In genomic region chr17:24213186-24213585, GRCm38 (mm10) we compare ENCODE assay signal across 19 mouse cellular contexts. TPM values are rescaled to one million over a fixed set of nuclear protein-coding genes. Genes with fewer than 3 reads are reported as not detected.
A peak's percentile ranks its signal among the peaks of the same experiment; 100 is the strongest.
DNase-seq lines count a peak whose midpoint lies in the region; ATAC-seq and TF ChIP-seq lines count a peak whose summit lies in the region.
"Had no signal": no experiment of that assay in that cellular context is flagged by ENCODE, and none has a peak within 500 bp of the region (broad histone marks: within the 10 kb centered on the region; RNA-seq: fewer than 3 reads in every experiment).

No protein-coding gene starts in this region.

- no peak overlapping the region for H3K4me3 ChIP-seq in liver, adult 2 months (ENCODE audit: insufficient read depth, low read depth, low read length)
- H3K4me3 ChIP-seq in liver, embryonic 11.5 days (ENCODE audit: low read depth, low read length): no peak overlapping the region
- no peak overlapping the region for H3K4me3 ChIP-seq in brown adipose tissue, adult 24 weeks (ENCODE audit: insufficient read depth, low read depth, low read length)
- no peak overlapping the region for H3K4me3 ChIP-seq in intestine, embryonic 15.5 days (replicated peaks)
- no peak overlapping the region for H3K4me3 ChIP-seq in heart, embryonic 11.5 days (ENCODE audit: low read depth, low read length)
- no peak overlapping the region for H3K4me3 ChIP-seq in forebrain, embryonic 16.5 days (replicated peaks; ENCODE audit: low read length)
- H3K4me3 ChIP-seq: heart, embryonic 13.5 days had no signal

- no peak for TF ChIP-seq POLR2A in liver, adult 2 months (IDR thresholded peaks at IDR 0.05; ENCODE audit: extremely low read depth, insufficient read depth, low read length)

- H3K4me2 ChIP-seq in liver, embryonic 11.5 days: no peak overlapping the region
- no peak overlapping the region for H3K4me2 ChIP-seq in intestine, embryonic 15.5 days (replicated peaks)
- H3K4me2 ChIP-seq in heart, embryonic 11.5 days: no peak overlapping the region
- no peak overlapping the region for H3K4me2 ChIP-seq in forebrain, embryonic 16.5 days (ENCODE audit: low read length)

- 32% methylated on average over 6 of the region's 6 CpGs for WGBS in liver, adult 2 months
- 72% methylated on average over 6 of the region's 6 CpGs for WGBS in liver, embryonic 11.5 days
- 51% methylated on average over 6 of the region's 6 CpGs for WGBS in intestine, embryonic 15.5 days
- 78% methylated on average over 6 of the region's 6 CpGs for WGBS in heart, embryonic 11.5 days (ENCODE audit: insufficient replicate concordance)
- 81% methylated on average over 6 of the region's 6 CpGs for WGBS in forebrain, embryonic 16.5 days

- H3K4me1 ChIP-seq in liver, adult 2 months (ENCODE audit: control insufficient read depth, insufficient read depth, low read length): peaks cover 50% of the 10 kb centered on the region
- H3K4me1 ChIP-seq in liver, embryonic 11.5 days (replicated peaks; ENCODE audit: control insufficient read depth, insufficient read depth, low read length): peaks cover 41% of the 10 kb centered on the region
- H3K4me1 ChIP-seq in brown adipose tissue, adult 24 weeks (ENCODE audit: control insufficient read depth, insufficient read depth, insufficient read length, low read length): peaks cover 7% of the 10 kb centered on the region; the same call in 1 of the 2 replicates
- H3K4me1 ChIP-seq in intestine, embryonic 15.5 days (replicated peaks): peaks cover 43% of the 10 kb centered on the region
- H3K4me1 ChIP-seq in heart, embryonic 11.5 days (ENCODE audit: control insufficient read depth, insufficient read depth, low read length): peaks cover 21% of the 10 kb centered on the region
- peaks cover 33% of the 10 kb centered on the region for H3K4me1 ChIP-seq in forebrain, embryonic 16.5 days (replicated peaks; ENCODE audit: control insufficient read depth, insufficient read depth, low read length)

- 0 out of 2 replicates have a peak, but pooled peaks cover 3% of the 10 kb centered on the region for H3K79me2 ChIP-seq in liver, adult 2 months (ENCODE audit: control insufficient read depth, insufficient read depth, low read length)

- ATAC-seq in liver, embryonic 11.5 days (replicated peaks; ENCODE audit: low FRiP score): no peak
- no peak for ATAC-seq in intestine, embryonic 15.5 days
- ATAC-seq in heart, embryonic 11.5 days (replicated peaks; ENCODE audit: insufficient number of reproducible peaks, low FRiP score, low TSS enrichment): no peak
- no peak for ATAC-seq in forebrain, embryonic 16.5 days
- ATAC-seq: activated CD4-positive, CD25-positive, alpha-beta regulatory T cell, adult 4 months; Patski had no signal

- peak overlapping the region; percentile 52 for H3K9ac ChIP-seq in liver, adult 2 months (ENCODE audit: low read depth, low read length)
- H3K9ac ChIP-seq in liver, embryonic 11.5 days (ENCODE audit: low read depth, low read length): no peak overlapping the region
- H3K9ac ChIP-seq in intestine, embryonic 15.5 days: no peak overlapping the region
- no peak overlapping the region for H3K9ac ChIP-seq in heart, embryonic 11.5 days (ENCODE audit: low read depth, low read length)
- no peak overlapping the region for H3K9ac ChIP-seq in forebrain, embryonic 16.5 days (replicated peaks; ENCODE audit: low read depth, low read length)
- H3K9ac ChIP-seq: forebrain, embryonic 13.5 days; heart, embryonic 13.5 days; limb, embryonic 13.5 days; neural tube, embryonic 13.5 days had no signal

- H3K27me3 ChIP-seq in liver, adult 2 months (ENCODE audit: control insufficient read depth, insufficient read depth, low read length): no peaks in the 10 kb centered on the region
- peaks cover 14% of the 10 kb centered on the region for H3K27me3 ChIP-seq in liver, embryonic 11.5 days (replicated peaks; ENCODE audit: control insufficient read depth, insufficient read depth, low read length)
- peaks cover 3% of the 10 kb centered on the region; the same call in 1 of the 2 replicates for H3K27me3 ChIP-seq in intestine, embryonic 15.5 days (replicated peaks)
- peaks cover 11% of the 10 kb centered on the region for H3K27me3 ChIP-seq in heart, embryonic 11.5 days (ENCODE audit: control insufficient read depth, insufficient read depth, low read length)
- no peaks in the 10 kb centered on the region for H3K27me3 ChIP-seq in forebrain, embryonic 16.5 days (replicated peaks; ENCODE audit: control insufficient read depth, insufficient read depth, low read length)
- H3K27me3 ChIP-seq: limb, embryonic 13.5 days; Patski had no signal

- DNase-seq in liver, adult 2 months (ENCODE audit: extremely low read depth, low read depth, low spot score): peak; percentile 90
- DNase-seq in liver, embryonic 11.5 days (ENCODE audit: low spot score): no peak
- peak; percentile 58 for DNase-seq in lung, postnatal 36 days
- DNase-seq in kidney, postnatal 14 days: no peak
- DNase-seq: adrenal gland, postnatal 25 days; cerebellum, adult 8-10 months; heart, postnatal 36 days; right cerebral cortex, postnatal 14 days had no signal

- H3K9me3 ChIP-seq in liver, embryonic 11.5 days (ENCODE audit: control insufficient read depth, low read length): no peaks in the 10 kb centered on the region
- H3K9me3 ChIP-seq in intestine, embryonic 15.5 days: no peaks in the 10 kb centered on the region
- H3K9me3 ChIP-seq in heart, embryonic 11.5 days (replicated peaks; ENCODE audit: control insufficient read depth, low read length): no peaks in the 10 kb centered on the region
- no peaks in the 10 kb centered on the region for H3K9me3 ChIP-seq in forebrain, embryonic 16.5 days (ENCODE audit: control insufficient read depth, low read length)
- H3K9me3 ChIP-seq: forebrain, embryonic 13.5 days; heart, embryonic 13.5 days; limb, embryonic 13.5 days; midbrain, embryonic 10.5 days; neural tube, embryonic 13.5 days had no signal

- TF ChIP-seq CTCF in liver, adult 2 months (IDR thresholded peaks at IDR 0.05; ENCODE audit: low read depth, low read length): no peak

- H3K27ac ChIP-seq in liver, adult 2 months (replicated peaks; ENCODE audit: insufficient read depth, low read depth, low read length): peak overlapping the region; percentile 95
- no peak overlapping the region for H3K27ac ChIP-seq in liver, embryonic 11.5 days (ENCODE audit: low read depth, low read length)
- peak overlapping the region; percentile 56 for H3K27ac ChIP-seq in brown adipose tissue, adult 24 weeks (replicated peaks; ENCODE audit: low read depth, low read length)
- H3K27ac ChIP-seq in intestine, embryonic 15.5 days: peak overlapping the region; percentile 42
- no peak overlapping the region for H3K27ac ChIP-seq in heart, embryonic 11.5 days (ENCODE audit: low read depth, low read length)
- no peak overlapping the region for H3K27ac ChIP-seq in forebrain, embryonic 16.5 days (ENCODE audit: low read length)
- H3K27ac ChIP-seq: forebrain, embryonic 13.5 days; heart, embryonic 13.5 days; midbrain, embryonic 10.5 days had no signal

- H3K36me3 ChIP-seq in liver, adult 2 months (ENCODE audit: control insufficient read depth, insufficient read depth, low read length): peaks cover 21% of the 10 kb centered on the region
- peaks cover 18% of the 10 kb centered on the region for H3K36me3 ChIP-seq in liver, embryonic 11.5 days (ENCODE audit: control insufficient read depth, insufficient read depth, low read length)
- peaks cover 16% of the 10 kb centered on the region for H3K36me3 ChIP-seq in intestine, embryonic 15.5 days
- H3K36me3 ChIP-seq in heart, embryonic 11.5 days (ENCODE audit: control insufficient read depth, insufficient read depth, low read length): peaks cover 18% of the 10 kb centered on the region
- H3K36me3 ChIP-seq in forebrain, embryonic 16.5 days (ENCODE audit: control insufficient read depth, insufficient read depth): 0 out of 2 replicates have a peak, but pooled peaks cover 5% of the 10 kb centered on the region

RNA-seq across cellular contexts. Expression of gene Ntn3, which starts 3.9 kb away (rescaled TPM):
- 2.3 and 2.8 TPM in 2 replicates for total RNA-seq in liver, adult 2 months (2014; rRNA removed)
- 7.4 and 7.8 TPM in 2 replicates for polyA plus RNA-seq in liver, adult 2 months (2012; rRNA removed)
- polyA plus RNA-seq in liver, embryonic 11.5 days (2014; fragmentation: Nextera tagmentation; extraction: Ambion mirVana): 2.3 and 2.7 TPM in 2 replicates
- 0.52 and 1.6 TPM in 2 replicates for polyA plus RNA-seq in brown adipose tissue, adult 24 weeks (2012; ENCODE audit: insufficient read depth, insufficient read length, missing spikeins)
- polyA plus RNA-seq in intestine, embryonic 15.5 days (2015; fragmentation: Nextera tagmentation; extraction: Ambion mirVana): 5.9 and 6.2 TPM in 2 replicates
- 2.0 TPM in 2 replicates for polyA plus RNA-seq in heart, embryonic 11.5 days (2014; fragmentation: Nextera tagmentation; extraction: Ambion mirVana)
- 4.7 and 5.2 TPM in 2 replicates for polyA plus RNA-seq in forebrain, embryonic 16.5 days (2015; fragmentation: Nextera tagmentation; extraction: Ambion mirVana)
- polyA plus RNA-seq: activated CD4-positive, CD25-positive, alpha-beta regulatory T cell, adult 4 months had no signal

RNA-seq across cellular contexts. Expression of gene Tedc2, which starts 7.5 kb away (rescaled TPM):
- total RNA-seq in liver, adult 2 months (2014; rRNA removed): 44.1 and 53.2 TPM in 2 replicates
- 61.4 and 78.0 TPM in 2 replicates for polyA plus RNA-seq in liver, adult 2 months (2012; rRNA removed)
- 16.6 and 17.2 TPM in 2 replicates for polyA plus RNA-seq in liver, embryonic 11.5 days (2014; fragmentation: Nextera tagmentation; extraction: Ambion mirVana)
- 2.2 and 4.2 TPM in 2 replicates for polyA plus RNA-seq in brown adipose tissue, adult 24 weeks (2012; ENCODE audit: insufficient read depth, insufficient read length, missing spikeins)
- polyA plus RNA-seq in intestine, embryonic 15.5 days (2015; fragmentation: Nextera tagmentation; extraction: Ambion mirVana): 9.9 and 10.1 TPM in 2 replicates
- 7.0 and 7.6 TPM in 2 replicates for polyA plus RNA-seq in heart, embryonic 11.5 days (2014; fragmentation: Nextera tagmentation; extraction: Ambion mirVana)
- 10.2 and 12.2 TPM in 2 replicates for polyA plus RNA-seq in forebrain, embryonic 16.5 days (2015; fragmentation: Nextera tagmentation; extraction: Ambion mirVana)

RNA-seq across cellular contexts. Expression of gene Tbc1d24, which starts 7.8 kb away (rescaled TPM):
- 13.3 and 22.2 TPM in 2 replicates for total RNA-seq in liver, adult 2 months (2014; rRNA removed)
- 23.6 and 31.5 TPM in 2 replicates for polyA plus RNA-seq in liver, adult 2 months (2012; rRNA removed)
- 13.3 and 14.5 TPM in 2 replicates for polyA plus RNA-seq in liver, embryonic 11.5 days (2014; fragmentation: Nextera tagmentation; extraction: Ambion mirVana)
- polyA plus RNA-seq in brown adipose tissue, adult 24 weeks (2012; ENCODE audit: insufficient read depth, insufficient read length, missing spikeins): 2.7 and 7.0 TPM in 2 replicates
- polyA plus RNA-seq in intestine, embryonic 15.5 days (2015; fragmentation: Nextera tagmentation; extraction: Ambion mirVana): 4.7 and 5.9 TPM in 2 replicates
- 4.0 and 5.2 TPM in 2 replicates for polyA plus RNA-seq in heart, embryonic 11.5 days (2014; fragmentation: Nextera tagmentation; extraction: Ambion mirVana)
- 20.6 and 24.6 TPM in 2 replicates for polyA plus RNA-seq in forebrain, embryonic 16.5 days (2015; fragmentation: Nextera tagmentation; extraction: Ambion mirVana)

RNA-seq across cellular contexts. Expression of gene Ccnf, which starts 38.1 kb away (rescaled TPM):
- 3.0 and 3.5 TPM in 2 replicates for total RNA-seq in liver, adult 2 months (2014; rRNA removed)
- polyA plus RNA-seq in liver, adult 2 months (2012; rRNA removed): 5.5 and 6.5 TPM in 2 replicates
- polyA plus RNA-seq in liver, embryonic 11.5 days (2014; fragmentation: Nextera tagmentation; extraction: Ambion mirVana): 95.6 and 107 TPM in 2 replicates
- 0.79 TPM in 1 of 2 replicates, not detected in the other for polyA plus RNA-seq in brown adipose tissue, adult 24 weeks (2012; ENCODE audit: insufficient read depth, insufficient read length, missing spikeins)
- 50.1 and 51.9 TPM in 2 replicates for polyA plus RNA-seq in intestine, embryonic 15.5 days (2015; fragmentation: Nextera tagmentation; extraction: Ambion mirVana)
- 47.4 and 55.2 TPM in 2 replicates for polyA plus RNA-seq in heart, embryonic 11.5 days (2014; fragmentation: Nextera tagmentation; extraction: Ambion mirVana)
- polyA plus RNA-seq in forebrain, embryonic 16.5 days (2015; fragmentation: Nextera tagmentation; extraction: Ambion mirVana): 26.0 and 32.0 TPM in 2 replicates

RNA-seq across cellular contexts. Expression of gene Atp6v0c, which starts 43.7 kb away (rescaled TPM):
- total RNA-seq in liver, adult 2 months (2014; rRNA removed): 40.0 and 68.4 TPM in 2 replicates
- polyA plus RNA-seq in liver, adult 2 months (2012; rRNA removed): 625 and 644 TPM in 2 replicates
- polyA plus RNA-seq in liver, embryonic 11.5 days (2014; fragmentation: Nextera tagmentation; extraction: Ambion mirVana): 476 and 499 TPM in 2 replicates
- 241 and 250 TPM in 2 replicates for polyA plus RNA-seq in brown adipose tissue, adult 24 weeks (2012; ENCODE audit: insufficient read depth, insufficient read length, missing spikeins)
- polyA plus RNA-seq in intestine, embryonic 15.5 days (2015; fragmentation: Nextera tagmentation; extraction: Ambion mirVana): 572 and 634 TPM in 2 replicates
- 552 and 561 TPM in 2 replicates for polyA plus RNA-seq in heart, embryonic 11.5 days (2014; fragmentation: Nextera tagmentation; extraction: Ambion mirVana)
- polyA plus RNA-seq in forebrain, embryonic 16.5 days (2015; fragmentation: Nextera tagmentation; extraction: Ambion mirVana): 881 and 1,064 TPM in 2 replicates

Comparison
In these comparisons a context has a peak if more than half of its experiments do, and no peak if none do; other contexts are left out.
1. DNase-seq: peak in liver, adult 2 months (single experiment) and lung, postnatal 36 days (single experiment); none in liver, embryonic 11.5 days (single experiment) and kidney, postnatal 14 days (single experiment).
2. H3K27ac ChIP-seq: peak in liver, adult 2 months (single experiment), brown adipose tissue, adult 24 weeks (single experiment) and intestine, embryonic 15.5 days (single experiment); none in liver, embryonic 11.5 days (single experiment), heart, embryonic 11.5 days (single experiment) and forebrain, embryonic 16.5 days (single experiment).